Mouse (Mus musculus): ENCODE data around the gene Tex28. TPM values are rescaled to one million over a fixed set of nuclear protein-coding genes. Genes with fewer than 3 reads are reported as not detected.
"Not testable (repeated sequence)": the region's sequence is repeated elsewhere in the genome, so short reads cannot be mapped to it uniquely, and the experiment has no call there.

The Tex28 gene
- polyA plus RNA-seq (2015; fragmentation: Nextera tagmentation; extraction: Ambion mirVana): not detected in 2 replicates

- Histone ChIP-seq H3K4me3 (no peak within 1 kb of the TSS), H3K36me3 (no peaks in the 10 kb centered on the region), H3K27me3 (no peaks in the 10 kb centered on the region), H3K9ac (replicated peaks) (no peak within 1 kb of the TSS), H3K4me1 (no peaks in the 10 kb centered on the region), H3K27ac (replicated peaks) (no peak within 1 kb of the TSS), H3K9me3 (no peaks in the 10 kb centered on the region), H3K4me2 (replicated peaks) (no peak within 1 kb of the TSS)
- ATAC-seq (replicated peaks): no peak
- 100% methylated on average over 1 of the region's 1 CpGs for WGBS
Observed at GRCm38 (mm10) chrX:74167738-74168137, at the start of gene Tex28. Gene Tex28 (minus strand): TSS chrX:74167838.

- no peak overlapping the region for H3K4me2 ChIP-seq (replicated peaks)
- H3K9ac ChIP-seq (replicated peaks): no peak overlapping the region
- ATAC-seq (replicated peaks): no peak
- no peak overlapping the region for H3K4me3 ChIP-seq
- H3K27ac ChIP-seq (replicated peaks): no peak overlapping the region
- 79% methylated on average over 2 of the region's 2 CpGs for whole genome bisulfite sequencing
- no peaks in the 10 kb centered on the region for H3K9me3 ChIP-seq
- H3K4me1 ChIP-seq: no peaks in the 10 kb centered on the region
- no peaks in the 10 kb centered on the region for H3K27me3 ChIP-seq
- no peaks in the 10 kb centered on the region for H3K36me3 ChIP-seq
Observed at GRCm38 (mm10) chrX:74203556-74203955, 35.9 kb upstream of the Tex28 start.

- no peak for ATAC-seq (replicated peaks)
- H3K27me3 ChIP-seq: no peaks in the 10 kb centered on the region
- H3K36me3 ChIP-seq: no peaks in the 10 kb centered on the region
- H3K9me3 ChIP-seq: no peaks in the 10 kb centered on the region
- H3K4me2 ChIP-seq (replicated peaks): no peak within 1 kb of the TSS
- WGBS: 91% methylated on average over 17 of the region's 17 CpGs
- no peak within 1 kb of the TSS for H3K4me3 ChIP-seq
- H3K27ac ChIP-seq (replicated peaks): no peak within 1 kb of the TSS
- H3K9ac ChIP-seq (replicated peaks): no peak within 1 kb of the TSS
- no peaks in the 10 kb centered on the region for H3K4me1 ChIP-seq
Observed at GRCm38 (mm10) chrX:74176959-74177358, 9.3 kb upstream of the Tex28 start, which contains the start of gene Tktl1. Gene Tktl1 (plus strand): TSS chrX:74177259.

DNA sequence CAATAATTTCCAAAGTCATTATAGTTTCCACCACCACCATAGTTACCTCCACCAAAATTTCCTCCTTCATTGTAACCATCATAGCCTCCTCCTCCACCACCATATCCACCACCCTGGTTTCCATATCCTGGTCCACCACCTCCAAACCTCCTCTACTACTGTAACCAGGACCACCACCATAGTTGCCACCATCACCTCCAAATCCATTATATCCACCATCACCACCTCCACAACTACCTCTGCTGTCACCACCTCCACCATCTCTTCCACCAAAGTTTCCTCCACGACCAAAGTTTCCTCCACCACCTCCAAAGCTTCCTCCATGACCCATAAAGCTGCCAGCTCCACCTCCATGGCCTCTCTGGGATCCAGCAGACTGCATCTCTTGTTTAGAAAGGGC, 32.4 kb downstream of the Tex28 start, which contains the start of gene Mecp2:
Gene Mecp2 (minus strand): TSS at position 101 of the 400 bp plus-strand sequence.
- not testable (repeated sequence) for H3K4me3 ChIP-seq; ATAC-seq (replicated peaks); H3K27me3 ChIP-seq; H3K9ac ChIP-seq (replicated peaks); H3K9me3 ChIP-seq; H3K27ac ChIP-seq (replicated peaks); H3K36me3 ChIP-seq; H3K4me1 ChIP-seq; H3K4me2 ChIP-seq (replicated peaks)
- 50% methylated on average over 1 of the region's 1 CpGs for WGBS

GRCm38 (mm10) chrX:74127164-74127563, 40.5 kb downstream of the Tex28 start, which contains the start of gene Opn1mw:
Gene Opn1mw (plus strand): TSS chrX:74127464.
- Histone ChIP-seq H3K4me2 (replicated peaks) (no peak within 1 kb of the TSS), H3K4me1 (no peaks in the 10 kb centered on the region), H3K27ac (replicated peaks) (no peak within 1 kb of the TSS), H3K4me3 (no peak within 1 kb of the TSS), H3K9me3 (no peaks in the 10 kb centered on the region), H3K27me3 (no peaks in the 10 kb centered on the region), H3K36me3 (no peaks in the 10 kb centered on the region), H3K9ac (replicated peaks) (no peak within 1 kb of the TSS)
- ATAC-seq (replicated peaks): no peak

DNA sequence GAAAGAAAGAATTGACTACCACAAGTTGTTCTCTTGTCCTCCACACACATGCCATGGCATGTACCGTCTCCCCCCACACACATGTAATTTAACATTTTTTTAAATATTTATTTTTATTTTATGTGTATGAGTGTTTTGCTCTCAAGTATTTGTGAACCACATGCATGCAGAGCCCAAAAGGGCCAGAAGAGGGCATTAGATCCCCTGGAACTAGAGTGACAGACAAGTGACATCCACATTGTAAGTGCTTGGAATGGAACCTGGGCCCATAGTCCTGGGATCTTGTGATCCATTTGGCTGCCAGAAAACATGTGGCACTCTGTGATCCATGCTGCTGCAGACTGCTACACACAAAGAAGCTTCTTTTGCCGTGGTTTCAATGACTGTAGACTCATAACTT, 42.7 kb downstream of the Tex28 start:
- Histone ChIP-seq H3K36me3 (no peaks in the 10 kb centered on the region), H3K9me3 (no peaks in the 10 kb centered on the region), H3K27ac (replicated peaks) (no peak overlapping the region), H3K4me3 (no peak overlapping the region), H3K4me2 (replicated peaks) (no peak overlapping the region), H3K9ac (replicated peaks) (no peak overlapping the region), H3K4me1 (no peaks in the 10 kb centered on the region), H3K27me3 (no peaks in the 10 kb centered on the region)
- WGBS: 45% methylated on average over 2 of the region's 2 CpGs
- ATAC-seq (replicated peaks): no peak

GRCm38 (mm10) chrX:74115511-74115910, 52.1 kb downstream of the Tex28 start:
- H3K4me1 ChIP-seq: no peaks in the 10 kb centered on the region
- no peaks in the 10 kb centered on the region for H3K36me3 ChIP-seq
- H3K4me3 ChIP-seq: peak overlapping the region; percentile 30
- no peak overlapping the region for H3K9ac ChIP-seq (replicated peaks)
- no peak overlapping the region for H3K27ac ChIP-seq (replicated peaks)
- 21% methylated on average over 10 of the region's 10 CpGs for WGBS
- ATAC-seq (replicated peaks): 0 out of 2 replicates have a peak, but pooled peaks have one; percentile 58
- H3K27me3 ChIP-seq: no peaks in the 10 kb centered on the region
- H3K4me2 ChIP-seq (replicated peaks): peak overlapping the region; percentile 37
- H3K9me3 ChIP-seq: no peaks in the 10 kb centered on the region

DNA sequence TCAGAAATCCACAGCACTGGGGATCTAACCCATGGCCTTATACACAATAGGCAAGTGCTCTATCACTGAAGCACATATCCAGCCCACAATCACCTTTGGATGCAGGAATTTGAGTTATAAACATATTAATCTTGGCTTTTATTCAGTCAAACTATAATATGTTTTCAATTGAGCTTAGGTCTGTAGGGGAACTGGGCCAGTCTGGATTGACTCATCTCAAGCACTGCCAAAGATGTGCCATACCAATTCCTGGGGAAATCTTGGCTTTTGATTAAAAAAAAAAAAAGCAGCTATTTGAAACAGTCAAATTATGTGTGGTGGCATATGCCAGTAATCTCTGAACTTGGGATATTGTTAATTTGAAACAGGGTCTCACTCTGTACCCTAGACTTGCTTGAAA, 53.6 kb downstream of the Tex28 start:
- ATAC-seq (replicated peaks): no peak
- H3K4me2 ChIP-seq (replicated peaks): no peak overlapping the region
- H3K4me1 ChIP-seq: no peaks in the 10 kb centered on the region
- no peak overlapping the region for H3K27ac ChIP-seq (replicated peaks)
- no peaks in the 10 kb centered on the region for H3K27me3 ChIP-seq
- no peaks in the 10 kb centered on the region for H3K36me3 ChIP-seq
- H3K4me3 ChIP-seq: no peak overlapping the region
- H3K9me3 ChIP-seq: no peaks in the 10 kb centered on the region
- no peak overlapping the region for H3K9ac ChIP-seq (replicated peaks)

DNA sequence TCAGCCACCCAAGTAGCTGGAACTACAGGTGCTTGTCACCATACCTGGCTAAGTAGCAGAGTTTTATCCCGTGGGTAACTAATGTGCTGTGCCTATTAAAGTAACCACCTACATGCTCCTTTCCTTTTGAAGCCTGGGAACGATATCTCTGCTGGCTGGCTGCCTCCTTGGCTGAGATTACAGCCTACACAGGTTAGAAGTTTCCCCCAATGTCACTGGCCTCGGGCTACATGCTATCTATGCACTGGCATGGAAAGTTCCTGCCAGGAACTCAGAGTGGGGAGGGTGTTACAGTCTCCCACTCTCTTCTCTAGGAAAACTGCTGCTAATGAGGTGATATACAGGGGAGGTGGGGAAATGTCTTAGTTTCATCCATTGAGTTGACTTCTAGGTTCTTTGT, 58.9 kb downstream of the Tex28 start:
- Histone ChIP-seq H3K4me2 (replicated peaks) (no peak overlapping the region), H3K36me3 (no peaks in the 10 kb centered on the region), H3K27me3 (no peaks in the 10 kb centered on the region), H3K4me3 (no peak overlapping the region), H3K9me3 (no peaks in the 10 kb centered on the region), H3K27ac (replicated peaks) (no peak overlapping the region), H3K4me1 (no peaks in the 10 kb centered on the region), H3K9ac (replicated peaks) (no peak overlapping the region)
- 58% methylated on average over 3 of the region's 3 CpGs for WGBS
- no peak for ATAC-seq (replicated peaks)

DNA sequence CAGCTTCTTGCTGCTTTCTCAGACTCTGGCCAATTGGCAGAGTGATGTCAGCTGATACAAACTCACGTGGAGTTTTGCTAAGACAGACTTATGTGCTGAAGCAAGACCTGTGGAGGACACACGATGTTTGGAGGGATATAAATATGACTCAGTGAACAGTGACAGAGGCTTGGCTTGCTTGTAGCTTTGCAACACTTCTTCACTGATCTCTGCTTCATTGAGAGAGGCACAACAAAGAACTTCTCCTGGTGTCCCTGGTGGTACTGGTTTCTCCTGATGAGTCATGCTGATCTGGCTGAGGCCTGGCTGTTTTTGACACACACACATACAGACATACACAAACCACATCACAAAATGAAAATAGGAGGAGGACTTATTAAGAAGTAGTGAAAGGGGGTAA, 61.7 kb downstream of the Tex28 start:
- Histone ChIP-seq H3K36me3 (no peaks in the 10 kb centered on the region), H3K4me3 (no peak overlapping the region), H3K27ac (replicated peaks) (no peak overlapping the region), H3K9ac (replicated peaks) (no peak overlapping the region), H3K27me3 (no peaks in the 10 kb centered on the region), H3K9me3 (no peaks in the 10 kb centered on the region), H3K4me1 (no peaks in the 10 kb centered on the region), H3K4me2 (replicated peaks) (no peak overlapping the region)
- 68% methylated on average over 2 of the region's 2 CpGs for WGBS
- no peak for ATAC-seq (replicated peaks)

DNA sequence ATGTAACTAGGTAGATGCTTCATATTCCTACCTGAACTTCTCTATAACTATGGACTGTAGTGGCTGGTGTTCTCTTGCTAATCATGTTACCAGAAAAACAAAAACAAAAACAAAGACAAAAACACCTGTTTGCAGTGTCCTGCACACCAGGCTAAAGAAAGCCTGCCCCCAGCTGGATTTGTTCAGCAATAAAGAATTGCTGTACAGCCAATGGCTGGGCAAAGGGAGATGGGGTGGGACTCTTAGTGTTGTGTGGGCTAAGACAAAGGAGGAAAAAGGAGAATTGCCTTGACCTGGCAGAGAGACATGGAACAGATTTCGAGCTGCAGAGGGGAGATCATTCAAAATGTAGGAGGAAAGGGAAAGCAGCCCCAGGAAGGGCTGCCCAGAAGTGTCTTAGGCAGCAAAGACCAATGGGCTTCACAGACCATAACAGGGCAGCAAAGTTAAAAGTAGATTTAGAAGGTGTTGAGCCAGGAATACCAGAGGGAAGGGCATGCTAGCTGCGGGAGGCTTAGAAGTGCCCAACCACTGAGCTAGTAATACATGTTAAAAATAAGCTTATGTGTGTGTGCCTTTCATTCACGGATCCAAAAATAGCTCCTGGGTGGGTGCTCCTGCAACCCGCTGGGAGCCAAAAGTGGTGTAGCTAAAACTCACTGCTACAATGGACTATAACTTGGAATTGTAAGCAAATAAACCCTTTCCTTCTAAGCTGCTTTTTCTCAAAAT, 64.0 kb downstream of the Tex28 start:
- no peak overlapping the region for H3K4me2 ChIP-seq (replicated peaks)
- H3K27me3 ChIP-seq: no peaks in the 10 kb centered on the region
- H3K27ac ChIP-seq (replicated peaks): no peak overlapping the region
- no peaks in the 10 kb centered on the region for H3K36me3 ChIP-seq
- H3K4me1 ChIP-seq: no peaks in the 10 kb centered on the region
- no peaks in the 10 kb centered on the region for H3K9me3 ChIP-seq
- ATAC-seq (replicated peaks): no peak
- no peak overlapping the region for H3K4me3 ChIP-seq
- no peak overlapping the region for H3K9ac ChIP-seq (replicated peaks)
- WGBS: 58% methylated on average over 4 of the region's 4 CpGs

Data from forebrain, embryonic 15.5 days (tissue).